Mouse (Mus musculus): ENCODE results near the gene Vhl. TPM values are rescaled to one million over a fixed set of nuclear protein-coding genes. Genes with fewer than 3 reads are reported as not detected.

The Vhl gene
- total and polyA plus RNA-seq, 3 experiments = 6.4 to 25.4 (median 12.5) TPM

GRCm38 (mm10) chr6:113649346-113650196 lies 25.8 kb downstream of the Vhl start:
- H3K27me3 ChIP-seq (ENCODE audit: insufficient read depth, low read length) = no peaks in the 10 kb centered on the region
- no peaks in the 10 kb centered on the region for H3K9me3 ChIP-seq (replicated peaks)
- DNase-seq (ENCODE audit: low spot score) = no peak
- ATAC-seq (ENCODE audit: extremely low read depth, insufficient number of reproducible peaks, low FRiP score, poor library complexity, severe bottlenecking) = no peak
- TF ChIP-seq GATA1 (IDR thresholded peaks at IDR 0.05; ENCODE audit: borderline replicate concordance, low read length) (no peak), TAL1 (conservative IDR thresholded peaks at IDR 0.05; ENCODE audit: low read depth, low read length) (no peak), CTCF (IDR thresholded peaks at IDR 0.05; ENCODE audit: low read depth, low read length) (no peak), POLR2AphosphoS5 (IDR thresholded peaks at IDR 0.05; ENCODE audit: insufficient replicate concordance, low read depth, low read length) (no peak), GATA2 (IDR thresholded peaks at IDR 0.05; ENCODE audit: borderline replicate concordance, low read depth, low read length) (no peak)
- H3K36me3 ChIP-seq (replicated peaks) = peaks cover 45% of the 10 kb centered on the region
- no peak overlapping the region; the same call in 1 of the 2 replicates for H3K4me3 ChIP-seq (ENCODE audit: low read depth, low read length)
- peaks cover 58% of the 10 kb centered on the region for H3K4me1 ChIP-seq (ENCODE audit: insufficient read depth, low read depth, low read length)

- H3K27me3 ChIP-seq (ENCODE audit: insufficient read depth, low read length) = no peaks in the 10 kb centered on the region
- peaks cover 56% of the 10 kb centered on the region for H3K4me1 ChIP-seq (ENCODE audit: insufficient read depth, low read depth, low read length)
- peaks cover 43% of the 10 kb centered on the region for H3K36me3 ChIP-seq (replicated peaks)
- ATAC-seq (ENCODE audit: extremely low read depth, insufficient number of reproducible peaks, low FRiP score, poor library complexity, severe bottlenecking) = 0 out of 2 replicates have a peak, but pooled peaks have one; percentile 25
- peak; percentile 18 for DNase-seq (ENCODE audit: low spot score)
- H3K9me3 ChIP-seq (replicated peaks) = no peaks in the 10 kb centered on the region
- no peak for TF ChIP-seq POLR2AphosphoS5 (IDR thresholded peaks at IDR 0.05; ENCODE audit: insufficient replicate concordance, low read depth, low read length)
- TF ChIP-seq GATA1 (IDR thresholded peaks at IDR 0.05; ENCODE audit: borderline replicate concordance, low read length) = no peak
- no peak for TF ChIP-seq TAL1 (conservative IDR thresholded peaks at IDR 0.05; ENCODE audit: low read depth, low read length)
- no peak for TF ChIP-seq GATA2 (IDR thresholded peaks at IDR 0.05; ENCODE audit: borderline replicate concordance, low read depth, low read length)
- no peak for TF ChIP-seq CTCF (IDR thresholded peaks at IDR 0.05; ENCODE audit: low read depth, low read length)
- no peak overlapping the region for H3K4me3 ChIP-seq (ENCODE audit: low read depth, low read length)
These were observed 26.5 kb downstream of the Vhl start for GRCm38 (mm10) chr6:113650197-113650640.

GRCm38 (mm10) chr6:113651626-113652025 lies 27.9 kb downstream of the Vhl start:
- Histone ChIP-seq H3K36me3 (replicated peaks) (peaks cover 42% of the 10 kb centered on the region), H3K27me3 (ENCODE audit: insufficient read depth, low read length) (no peaks in the 10 kb centered on the region), H3K4me1 (ENCODE audit: insufficient read depth, low read depth, low read length) (peaks cover 55% of the 10 kb centered on the region), H3K4me3 (ENCODE audit: low read depth, low read length) (no peak overlapping the region), H3K9me3 (replicated peaks) (no peaks in the 10 kb centered on the region)
- ATAC-seq (ENCODE audit: extremely low read depth, insufficient number of reproducible peaks, low FRiP score, poor library complexity, severe bottlenecking) = no peak
- peak; percentile 17 for DNase-seq (ENCODE audit: low spot score)
- TF ChIP-seq CTCF (IDR thresholded peaks at IDR 0.05; ENCODE audit: low read depth, low read length) (no peak), GATA1 (IDR thresholded peaks at IDR 0.05; ENCODE audit: borderline replicate concordance, low read length) (no peak), GATA2 (IDR thresholded peaks at IDR 0.05; ENCODE audit: borderline replicate concordance, low read depth, low read length) (no peak), POLR2AphosphoS5 (IDR thresholded peaks at IDR 0.05; ENCODE audit: insufficient replicate concordance, low read depth, low read length) (no peak), TAL1 (conservative IDR thresholded peaks at IDR 0.05; ENCODE audit: low read depth, low read length) (no peak)

- Histone ChIP-seq H3K27me3 (ENCODE audit: insufficient read depth, low read length) (no peaks in the 10 kb centered on the region), H3K4me3 (ENCODE audit: low read depth, low read length) (no peak overlapping the region), H3K4me1 (ENCODE audit: insufficient read depth, low read depth, low read length) (peaks cover 42% of the 10 kb centered on the region), H3K36me3 (replicated peaks) (peaks cover 34% of the 10 kb centered on the region), H3K9me3 (replicated peaks) (no peaks in the 10 kb centered on the region)
- DNase-seq (ENCODE audit: low spot score) (no peak), ATAC-seq (ENCODE audit: extremely low read depth, insufficient number of reproducible peaks, low FRiP score, poor library complexity, severe bottlenecking) (no peak)
- TF ChIP-seq GATA1 (IDR thresholded peaks at IDR 0.05; ENCODE audit: borderline replicate concordance, low read length) (no peak), GATA2 (IDR thresholded peaks at IDR 0.05; ENCODE audit: borderline replicate concordance, low read depth, low read length) (no peak), CTCF (IDR thresholded peaks at IDR 0.05; ENCODE audit: low read depth, low read length) (no peak), TAL1 (conservative IDR thresholded peaks at IDR 0.05; ENCODE audit: low read depth, low read length) (no peak), POLR2AphosphoS5 (IDR thresholded peaks at IDR 0.05; ENCODE audit: insufficient replicate concordance, low read depth, low read length) (no peak)
These were observed 29.8 kb downstream of the Vhl start for GRCm38 (mm10) chr6:113653551-113653950.

GRCm38 (mm10) chr6:113654102-113654501 lies 30.3 kb downstream of the Vhl start:
- Histone ChIP-seq H3K36me3 (replicated peaks) (peaks cover 32% of the 10 kb centered on the region), H3K9me3 (replicated peaks) (no peaks in the 10 kb centered on the region), H3K27me3 (ENCODE audit: insufficient read depth, low read length) (no peaks in the 10 kb centered on the region), H3K4me3 (ENCODE audit: low read depth, low read length) (no peak overlapping the region), H3K4me1 (ENCODE audit: insufficient read depth, low read depth, low read length) (peaks cover 37% of the 10 kb centered on the region)
- TF ChIP-seq CTCF (IDR thresholded peaks at IDR 0.05; ENCODE audit: low read depth, low read length) (no peak), POLR2AphosphoS5 (IDR thresholded peaks at IDR 0.05; ENCODE audit: insufficient replicate concordance, low read depth, low read length) (no peak), GATA1 (IDR thresholded peaks at IDR 0.05; ENCODE audit: borderline replicate concordance, low read length) (no peak), GATA2 (IDR thresholded peaks at IDR 0.05; ENCODE audit: borderline replicate concordance, low read depth, low read length) (no peak), TAL1 (conservative IDR thresholded peaks at IDR 0.05; ENCODE audit: low read depth, low read length) (no peak)
- DNase-seq (ENCODE audit: low spot score) = no peak
- ATAC-seq (ENCODE audit: extremely low read depth, insufficient number of reproducible peaks, low FRiP score, poor library complexity, severe bottlenecking) = no peak

GRCm38 (mm10) chr6:113654753-113655397 lies 31.1 kb downstream of the Vhl start:
- Histone ChIP-seq H3K27me3 (ENCODE audit: insufficient read depth, low read length) (no peaks in the 10 kb centered on the region), H3K36me3 (replicated peaks) (peaks cover 32% of the 10 kb centered on the region), H3K4me3 (ENCODE audit: low read depth, low read length) (no peak overlapping the region), H3K4me1 (ENCODE audit: insufficient read depth, low read depth, low read length) (peaks cover 29% of the 10 kb centered on the region), H3K9me3 (replicated peaks) (no peaks in the 10 kb centered on the region)
- TF ChIP-seq TAL1 (conservative IDR thresholded peaks at IDR 0.05; ENCODE audit: low read depth, low read length) (no peak), GATA2 (IDR thresholded peaks at IDR 0.05; ENCODE audit: borderline replicate concordance, low read depth, low read length) (no peak), CTCF (IDR thresholded peaks at IDR 0.05; ENCODE audit: low read depth, low read length) (no peak), POLR2AphosphoS5 (IDR thresholded peaks at IDR 0.05; ENCODE audit: insufficient replicate concordance, low read depth, low read length) (no peak), GATA1 (IDR thresholded peaks at IDR 0.05; ENCODE audit: borderline replicate concordance, low read length) (no peak)
- DNase-seq (ENCODE audit: low spot score) = no peak
- ATAC-seq (ENCODE audit: extremely low read depth, insufficient number of reproducible peaks, low FRiP score, poor library complexity, severe bottlenecking) = no peak

All from G1E (cell line).